Mouse (Mus musculus) T-helper 17 cell (primary cell): ENCODE data around the gene Ext2.

Source experiments
- in situ Hi-C, 2 experiments: fragments of 300-600 bp; cut with MboI, MseI; formaldehyde crosslinking; loops; 1 replicate in 1 of 2; 2 replicates in 1 of 2; pipeline ENCODE4 v1.15.1; 2025; ENCODE audit warnings: high pct_unique_total_duplicates in 2 of 2

Gene Ext2

GRCm38 (mm10) chr2:93690064-93690930 lies 132.1 kb downstream of the Ext2 start:
- in situ Hi-C loops: no loop called here

GRCm38 (mm10) chr2:93683674-93684073 lies 138.7 kb downstream of the Ext2 start:
- in situ Hi-C loops: no loop called here

- in situ Hi-C loops: no loop called here
These were observed 139.7 kb downstream of the Ext2 start for GRCm38 (mm10) chr2:93682601-93683202.

- in situ Hi-C loops: no loop called here
These were observed 141.0 kb downstream of the Ext2 start for GRCm38 (mm10) chr2:93681321-93681720.

GRCm38 (mm10) chr2:93677231-93677630 lies 145.1 kb downstream of the Ext2 start:
- in situ Hi-C loops: loop anchor here in 1 of 2 experiments (10.0 kb wide), 1 partner anchor 292 kb away; no protein-coding TSS in a partner anchor

GRCm38 (mm10) chr2:93671573-93672184 lies 150.7 kb downstream of the Ext2 start:
- in situ Hi-C loops: loop anchor here in 1 of 2 experiments (10.0 kb wide), 1 partner anchor 287 kb away; no protein-coding TSS in a partner anchor

GRCm38 (mm10) chr2:93666146-93666858 lies 156.1 kb downstream of the Ext2 start:
- in situ Hi-C loops: no loop called here

- in situ Hi-C loops: no loop called here
These were observed 156.9 kb downstream of the Ext2 start for GRCm38 (mm10) chr2:93665472-93665871.

GRCm38 (mm10) chr2:93662240-93662865 lies 160.0 kb downstream of the Ext2 start:
- in situ Hi-C loops: loop anchor here in 1 of 2 experiments (5.0 kb wide), 1 partner anchor 185 kb away; no protein-coding TSS in a partner anchor

GRCm38 (mm10) chr2:93661096-93661495 lies 161.3 kb downstream of the Ext2 start:
- in situ Hi-C loops: loop anchor here in 1 of 2 experiments (5.0 kb wide), 1 partner anchor 184 kb away; no protein-coding TSS in a partner anchor

- in situ Hi-C loops: loop anchor here (5.0 to 10.0 kb wide), 3 partner anchors 183 to 255 kb away; no protein-coding TSS in a partner anchor
These were observed 162.6 kb downstream of the Ext2 start for GRCm38 (mm10) chr2:93659705-93660308.

GRCm38 (mm10) chr2:93659004-93659403 lies 163.4 kb downstream of the Ext2 start:
- in situ Hi-C loops: loop anchor here (5.0 to 10.0 kb wide), 2 partner anchors 247 to 254 kb away; no protein-coding TSS in a partner anchor

- in situ Hi-C loops: loop anchor here (5.0 to 10.0 kb wide), 2 partner anchors 242 to 250 kb away; no protein-coding TSS in a partner anchor
These were observed 167.9 kb downstream of the Ext2 start for GRCm38 (mm10) chr2:93654336-93655055.

- in situ Hi-C loops: no loop called here
These were observed 173.0 kb downstream of the Ext2 start for GRCm38 (mm10) chr2:93649243-93649870.

- in situ Hi-C loops: no loop called here
These were observed 174.3 kb downstream of the Ext2 start for GRCm38 (mm10) chr2:93647924-93648575.

GRCm38 (mm10) chr2:93647051-93647923 lies 175.1 kb downstream of the Ext2 start:
- in situ Hi-C loops: no loop called here

- in situ Hi-C loops: no loop called here
These were observed 176.6 kb downstream of the Ext2 start for GRCm38 (mm10) chr2:93645626-93646320.
